Mouse (Mus musculus) midbrain, embryonic 14.5 days (tissue): ENCODE results near the gene Tmem115. TPM values are rescaled to one million over a fixed set of nuclear protein-coding genes. Genes with fewer than 3 reads are reported as not detected.
A peak's percentile ranks its signal among the peaks of the same experiment; 100 is the strongest.

Experiments
- ATAC-seq: fragments of 200-750 bp; cut with Nextera tagmentation; 2 replicates; pipeline ENCODE4 v1.8.0; 2017; ENCODE audit warnings: moderate number of reproducible peaks, moderate library complexity; ENCODE audit not compliant: low FRiP score, low TSS enrichment
- DNase-seq: peaks from one replicate; pipeline ENCODE4 v3.0.0-alpha.2; 2015
- H3K27ac ChIP-seq: fragments of 300-500 bp; sonication (generic); replicated peaks from 2 replicates; pipeline ENCODE4 v1.5.1; 2014; ENCODE audit warnings: mild to moderate bottlenecking, low read depth, low read length, moderate library complexity
- H3K27me3 ChIP-seq: fragments of 300-500 bp; sonication (generic); 2 replicates; pipeline ENCODE4 v1.6.1; 2014; ENCODE audit warnings: low read length, control low read depth, mixed read lengths; ENCODE audit not compliant: control insufficient read depth, insufficient read depth
- H3K36me3 ChIP-seq: fragments of 300-500 bp; sonication (generic); 2 replicates; pipeline ENCODE4 v1.6.1; 2014; ENCODE audit warnings: low read length, control low read depth; ENCODE audit not compliant: control insufficient read depth, insufficient read depth
- H3K4me1 ChIP-seq: fragments of 300-500 bp; sonication (generic); 2 replicates; pipeline ENCODE4 v1.6.1; 2014; ENCODE audit warnings: mild to moderate bottlenecking, antibody characterized with exemption, low read length, control low read depth; ENCODE audit not compliant: control insufficient read depth, insufficient read depth
- H3K4me2 ChIP-seq: fragments of 300-500 bp; sonication (generic); 2 replicates; pipeline ENCODE4 v1.6.1; 2014; ENCODE audit warnings: mild to moderate bottlenecking, low read length, moderate library complexity
- H3K4me3 ChIP-seq: fragments of 300-500 bp; sonication (generic); replicated peaks from 2 replicates; pipeline ENCODE4 v1.5.1; 2014; ENCODE audit warnings: low read depth, low read length
- H3K9ac ChIP-seq: fragments of 300-500 bp; sonication (generic); replicated peaks from 2 replicates; pipeline ENCODE4 v1.6.1; 2014; ENCODE audit warnings: mild to moderate bottlenecking, low read length, moderate library complexity
- H3K9me3 ChIP-seq: fragments of 300-500 bp; sonication (generic); 2 replicates; pipeline ENCODE4 v1.6.1; 2016; ENCODE audit warnings: low read length, control low read depth, mixed read lengths; ENCODE audit not compliant: control insufficient read depth
- WGBS: fragments of 180-500 bp; shearing (Covaris S2); extraction: QIAGEN DNeasy Blood & Tissue Kit; methylation state at CpG from one replicate; pipeline ENCODE4 v1.1.7; 2014; 5-methylcytosine and 5-hydroxymethylcytosine counted together
- polyA plus RNA-seq: library from polyadenylated mRNA; unstranded; fragments of >200 nt; fragmentation: Nextera tagmentation; extraction: Ambion mirVana; gene quantifications from 2 replicates; pipeline ENCODE4 v1.2.1, GENCODE M21; 2014

Gene Tmem115
- polyA plus RNA-seq, 1 experiment from 2014 or later = 50.9 TPM

DNA sequence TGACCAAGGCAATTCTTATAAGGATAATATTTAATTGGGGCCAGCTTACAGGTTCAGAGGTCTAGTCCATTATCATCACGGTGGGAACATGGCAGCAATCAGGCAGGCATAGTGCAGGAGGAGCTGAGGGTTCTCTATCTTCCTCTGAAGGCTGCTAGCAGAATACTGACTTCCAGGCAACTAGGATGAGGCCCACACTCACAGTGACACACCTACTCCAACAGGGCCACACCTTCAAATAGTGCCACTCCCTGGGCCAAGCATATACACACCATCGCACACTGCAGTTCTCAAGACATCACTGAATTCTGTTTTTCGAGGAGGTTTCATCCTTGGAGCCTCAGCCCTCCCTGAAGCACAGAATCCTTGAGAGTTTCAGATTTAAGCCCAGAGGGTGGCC is 37.4 kb upstream of the Tmem115 start:
- Histone ChIP-seq H3K9me3 (no peaks in the 10 kb centered on the region), H3K4me1 (peaks cover 8% of the 10 kb centered on the region; the same call in 1 of the 2 replicates), H3K4me3 (no peak overlapping the region), H3K4me2 (no peak overlapping the region), H3K9ac (no peak overlapping the region), H3K27me3 (no peaks in the 10 kb centered on the region), H3K27ac (no peak overlapping the region), H3K36me3 (0 out of 2 replicates have a peak, but pooled peaks cover 7% of the 10 kb centered on the region)
- ATAC-seq = no peak
- DNase-seq = no peak
- WGBS = 88% methylated on average over 3 of the region's 3 CpGs

DNA sequence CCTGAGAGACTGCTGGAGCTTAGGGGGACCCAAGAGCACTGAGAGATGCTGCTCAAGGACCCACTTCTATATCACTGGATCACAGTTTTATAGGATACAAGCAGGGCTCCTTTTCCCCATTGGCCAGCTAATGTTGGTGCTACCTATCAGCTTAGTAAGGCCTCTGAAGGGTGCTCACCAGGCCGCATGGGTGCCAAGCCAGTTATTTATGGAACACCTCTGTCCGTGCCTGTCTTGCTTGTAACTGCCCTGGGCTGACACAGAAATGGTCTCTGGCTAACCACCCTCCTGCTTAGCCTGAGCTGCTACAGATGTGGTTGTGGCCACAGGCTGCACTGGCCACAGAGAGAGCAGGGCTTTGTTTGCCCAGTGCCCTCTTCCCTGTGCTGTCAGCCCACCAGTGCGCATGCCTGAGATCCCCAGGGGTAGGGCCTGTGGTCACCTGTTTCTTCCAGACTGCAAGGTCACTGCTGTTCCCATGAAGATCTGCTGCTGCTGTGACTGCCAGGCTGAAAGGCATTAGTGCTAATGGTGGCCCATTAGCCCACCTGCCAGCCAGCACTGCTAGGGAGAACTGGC is 32.9 kb upstream of the Tmem115 start:
- H3K4me1 ChIP-seq = peaks cover 24% of the 10 kb centered on the region
- no peaks in the 10 kb centered on the region for H3K27me3 ChIP-seq
- H3K27ac ChIP-seq = no peak overlapping the region; the same call in 1 of the 2 replicates
- ATAC-seq (no peak), DNase-seq (no peak)
- H3K9ac ChIP-seq = no peak overlapping the region
- 95% methylated on average over 3 of the region's 3 CpGs for WGBS
- no peak overlapping the region for H3K4me3 ChIP-seq
- H3K4me2 ChIP-seq = no peak overlapping the region
- H3K9me3 ChIP-seq = no peaks in the 10 kb centered on the region
- 0 out of 2 replicates have a peak, but pooled peaks cover 7% of the 10 kb centered on the region for H3K36me3 ChIP-seq

DNA sequence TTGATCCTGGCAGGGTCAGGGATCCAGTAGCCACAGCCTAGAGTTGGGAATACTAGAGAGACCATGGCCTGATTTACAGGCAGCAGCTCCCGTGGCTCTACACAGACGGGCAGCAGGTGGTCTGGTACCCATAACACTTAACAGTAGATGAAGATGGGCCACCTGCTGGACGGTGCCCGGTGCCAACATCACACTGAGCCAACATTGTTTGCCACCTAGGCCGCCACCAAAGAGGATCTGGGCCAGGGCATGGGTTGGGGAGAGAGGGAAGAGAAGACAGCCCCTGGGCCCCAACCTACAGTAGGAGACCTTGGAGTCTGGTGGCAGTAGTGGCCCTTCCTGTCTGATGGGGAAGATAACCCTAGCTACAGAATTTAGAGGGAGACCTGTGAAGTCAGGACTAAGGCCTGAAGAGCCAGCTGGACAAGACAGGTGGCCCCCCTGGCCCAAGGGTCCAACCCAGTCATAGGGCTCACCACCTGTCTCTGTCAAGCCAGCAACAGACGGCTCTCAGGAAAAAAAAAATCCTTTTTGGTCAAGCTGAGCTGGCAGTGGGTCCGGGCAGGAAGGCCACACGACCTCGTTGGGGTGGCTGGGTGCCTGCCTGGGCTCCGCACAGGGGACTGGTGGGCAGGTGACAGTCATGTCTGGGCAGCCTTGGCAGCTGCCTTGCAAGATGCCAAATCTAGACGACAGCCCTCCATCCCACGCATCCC is 31.5 kb upstream of the Tmem115 start:
- H3K27ac ChIP-seq = no peak overlapping the region
- ATAC-seq = no peak
- peaks cover 29% of the 10 kb centered on the region for H3K4me1 ChIP-seq
- H3K9me3 ChIP-seq = no peaks in the 10 kb centered on the region
- no peak for DNase-seq
- H3K27me3 ChIP-seq = no peaks in the 10 kb centered on the region
- no peak overlapping the region for H3K9ac ChIP-seq
- H3K4me2 ChIP-seq = no peak overlapping the region
- H3K4me3 ChIP-seq = no peak overlapping the region
- H3K36me3 ChIP-seq = 0 out of 2 replicates have a peak, but pooled peaks cover 7% of the 10 kb centered on the region
- 89% methylated on average over 12 of the region's 12 CpGs for WGBS

DNA sequence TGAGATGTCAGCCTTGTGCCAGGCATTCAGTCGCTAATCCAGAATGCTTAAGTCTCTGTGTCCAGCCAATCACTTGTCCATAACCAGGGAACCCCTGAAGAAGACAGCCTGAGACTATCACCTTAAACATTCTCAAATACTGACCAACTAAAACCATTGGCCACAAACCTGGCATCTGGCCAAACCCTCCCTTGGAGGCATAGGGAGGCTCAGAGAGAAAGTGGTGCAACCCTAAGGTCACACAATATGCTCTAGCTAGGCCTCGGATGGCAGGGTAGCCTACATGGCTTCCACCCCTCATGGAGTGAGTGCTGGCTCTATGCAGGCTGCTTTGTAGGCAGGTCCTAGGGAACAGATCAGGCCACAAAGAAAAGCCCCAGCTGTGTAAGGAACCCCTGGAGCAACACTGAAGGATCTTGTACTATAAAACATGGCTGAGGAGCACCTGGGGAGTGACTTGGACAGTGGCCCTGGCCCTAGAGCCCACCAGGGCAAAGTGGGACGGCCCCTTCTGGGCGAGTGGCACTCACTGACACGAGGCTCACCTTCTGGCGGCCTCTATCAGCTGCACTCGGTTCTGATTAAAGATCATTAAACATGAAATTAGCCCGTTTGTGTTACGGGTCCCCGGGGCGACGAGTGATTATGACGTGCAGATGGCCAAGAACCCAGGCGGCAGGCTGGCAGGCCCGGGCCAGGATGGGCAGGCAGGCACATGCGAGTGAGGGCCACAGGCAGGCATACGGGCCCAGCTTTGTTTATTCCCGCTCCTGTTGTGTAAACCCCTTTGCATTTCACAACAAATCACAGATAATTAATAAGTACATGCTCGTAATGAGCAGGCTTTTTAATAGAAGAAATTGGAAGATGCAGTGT is 28.8 kb upstream of the Tmem115 start:
- Histone ChIP-seq H3K4me2 (no peak overlapping the region), H3K9ac (0 out of 2 replicates have a peak overlapping the region, but pooled peaks have one; percentile 20)
- WGBS = 55% methylated on average over 19 of the region's 19 CpGs

DNA sequence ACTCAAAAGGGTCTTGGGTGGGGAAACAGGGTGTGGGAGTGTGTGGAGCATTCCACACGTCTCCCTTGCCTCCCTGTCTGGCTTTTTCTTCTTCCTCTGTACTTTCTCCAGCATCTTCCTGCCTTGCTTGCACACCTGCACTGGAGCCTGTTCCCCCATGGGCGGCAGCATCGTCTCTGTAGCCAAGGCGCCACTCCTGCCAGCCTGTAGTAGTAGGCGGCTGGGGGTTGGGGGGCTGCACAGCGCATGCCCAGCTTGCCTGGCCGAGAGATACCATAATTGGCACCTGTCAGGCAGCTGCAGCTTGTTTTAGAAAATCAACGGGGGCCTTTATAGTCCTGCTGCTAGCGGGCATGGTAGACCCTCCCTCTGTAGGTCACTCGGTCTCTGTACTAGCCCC is 25.5 kb upstream of the Tmem115 start:
- peaks cover 54% of the 10 kb centered on the region for H3K4me1 ChIP-seq
- no peak overlapping the region for H3K4me3 ChIP-seq
- no peaks in the 10 kb centered on the region for H3K36me3 ChIP-seq
- ATAC-seq (no peak), DNase-seq (peak; percentile 72)
- H3K9ac ChIP-seq = no peak overlapping the region; the same call in 1 of the 2 replicates
- no peaks in the 10 kb centered on the region for H3K9me3 ChIP-seq
- no peak overlapping the region for H3K4me2 ChIP-seq
- peak overlapping the region; percentile 52; the same call in 1 of the 2 replicates for H3K27ac ChIP-seq
- no peaks in the 10 kb centered on the region for H3K27me3 ChIP-seq
- 50% methylated on average over 10 of the region's 10 CpGs for WGBS

More for the DNA sequence above, 28.8 kb upstream of the Tmem115 start:
- H3K27ac ChIP-seq = peak overlapping the region; percentile 72
- H3K36me3 ChIP-seq = no peaks in the 10 kb centered on the region
- no peaks in the 10 kb centered on the region for H3K27me3 ChIP-seq
- H3K9me3 ChIP-seq = no peaks in the 10 kb centered on the region
- DNase-seq (no peak), ATAC-seq (0 out of 2 replicates have a peak, but pooled peaks have one; percentile 15)
- no peak overlapping the region for H3K4me3 ChIP-seq
- peaks cover 49% of the 10 kb centered on the region for H3K4me1 ChIP-seq

DNA sequence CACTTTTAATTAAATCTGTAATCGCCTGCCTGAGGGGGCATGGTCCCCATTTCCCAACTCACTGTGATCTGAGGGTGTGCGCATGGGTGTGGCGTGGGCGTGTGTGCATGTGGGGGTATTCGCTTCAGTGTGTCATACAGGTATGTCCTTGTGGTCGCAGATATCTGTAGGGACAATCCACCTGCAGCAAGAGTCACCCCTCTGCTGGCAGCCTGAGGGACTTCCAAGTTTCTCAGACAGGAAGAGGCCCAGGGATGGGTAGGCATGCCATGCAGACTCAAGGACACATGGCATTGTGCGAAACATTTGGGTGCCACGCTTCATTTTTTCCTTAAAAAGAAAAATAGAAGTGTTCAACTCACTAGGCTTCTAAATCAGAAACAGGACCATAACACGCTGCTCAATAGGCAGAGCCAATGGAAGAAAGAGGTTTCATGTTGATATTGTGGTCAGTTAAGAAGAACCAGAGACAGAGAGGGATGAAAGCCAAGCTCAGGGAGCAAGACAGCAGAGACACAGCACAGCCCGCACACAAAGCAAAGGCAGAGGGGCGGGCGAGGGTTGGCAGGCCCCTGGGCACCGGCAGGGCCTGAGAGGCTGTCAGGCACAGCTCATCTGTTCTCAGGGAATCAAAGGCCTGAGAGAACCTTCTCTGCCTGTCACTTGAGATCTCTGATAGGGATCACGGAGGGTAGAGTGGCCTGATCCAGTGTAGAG is 23.2 kb upstream of the Tmem115 start:
- Histone ChIP-seq H3K4me1 (peaks cover 35% of the 10 kb centered on the region), H3K4me3 (no peak overlapping the region), H3K9me3 (no peaks in the 10 kb centered on the region), H3K36me3 (no peaks in the 10 kb centered on the region), H3K9ac (no peak overlapping the region), H3K4me2 (no peak overlapping the region), H3K27me3 (no peaks in the 10 kb centered on the region), H3K27ac (peak overlapping the region; percentile 79)
- no peak for DNase-seq
- WGBS = 81% methylated on average over 14 of the region's 14 CpGs
- no peak for ATAC-seq

DNA sequence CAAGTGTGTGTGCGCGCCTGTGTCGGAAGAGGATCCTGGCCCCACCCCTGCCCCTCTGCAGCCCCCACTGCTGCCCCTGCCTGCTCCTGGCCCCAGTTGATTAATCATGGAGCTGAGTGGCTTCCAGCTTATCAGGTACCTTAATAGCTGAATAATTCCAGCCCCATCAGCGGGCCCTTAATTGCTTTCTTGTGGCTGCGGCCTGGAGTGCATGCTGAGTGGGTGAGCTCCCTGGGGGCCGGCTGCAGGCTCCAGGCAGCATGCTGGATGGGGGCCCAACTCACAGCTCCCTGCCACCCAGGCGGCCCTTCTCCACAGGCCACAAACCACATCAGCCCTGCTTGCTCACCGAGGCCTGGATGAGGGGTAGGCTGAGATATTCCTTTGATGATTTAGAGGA is 22.3 kb upstream of the Tmem115 start:
- Histone ChIP-seq H3K4me3 (no peak overlapping the region), H3K9ac (no peak overlapping the region), H3K27me3 (no peaks in the 10 kb centered on the region), H3K27ac (peak overlapping the region; percentile 79), H3K4me1 (peaks cover 32% of the 10 kb centered on the region), H3K9me3 (no peaks in the 10 kb centered on the region), H3K4me2 (no peak overlapping the region), H3K36me3 (no peaks in the 10 kb centered on the region)
- DNase-seq (peak; percentile 59), ATAC-seq (no peak; the same call in 1 of the 2 replicates)
- WGBS = 48% methylated on average over 8 of the region's 8 CpGs

DNA sequence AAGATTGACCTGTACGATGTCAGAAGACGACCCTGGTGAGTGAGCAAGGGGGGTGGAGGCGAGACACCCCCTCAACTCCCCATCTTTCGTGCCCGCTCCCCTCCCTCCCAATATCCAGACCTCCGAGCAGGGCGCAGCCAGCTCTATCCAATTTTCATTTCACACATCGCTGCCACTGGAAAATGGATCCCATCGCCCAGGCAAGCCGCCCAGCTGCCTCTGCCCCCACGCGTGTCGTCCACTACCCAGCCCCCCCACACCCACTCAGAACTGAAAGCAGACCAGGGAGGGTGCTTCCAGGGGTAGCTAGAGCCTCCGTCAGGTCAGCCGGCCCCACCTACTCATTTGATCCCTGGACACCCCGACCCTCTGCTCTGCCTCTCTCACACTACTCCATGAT is 21.4 kb upstream of the Tmem115 start:
- Histone ChIP-seq H3K27ac (peak overlapping the region; percentile 79), H3K4me3 (no peak overlapping the region), H3K36me3 (0 out of 2 replicates have a peak, but pooled peaks cover 2% of the 10 kb centered on the region), H3K9ac (no peak overlapping the region), H3K27me3 (no peaks in the 10 kb centered on the region), H3K9me3 (no peaks in the 10 kb centered on the region), H3K4me2 (no peak overlapping the region), H3K4me1 (peaks cover 29% of the 10 kb centered on the region)
- DNase-seq (no peak), ATAC-seq (no peak)
- 49% methylated on average over 16 of the region's 16 CpGs for WGBS
